Mouse (Mus musculus): ENCODE results near the gene Ankrd65. TPM values are rescaled to one million over a fixed set of nuclear protein-coding genes. Genes with fewer than 3 reads are reported as not detected.
"Not testable (repeated sequence)": the region's sequence is repeated elsewhere in the genome, so short reads cannot be mapped to it uniquely, and the experiment has no call there.

Ankrd65 gene
- polyA plus RNA-seq (2015; fragmentation: Nextera tagmentation; extraction: Ambion mirVana), result 0.32 and 0.41 TPM in 2 replicates

DNA sequence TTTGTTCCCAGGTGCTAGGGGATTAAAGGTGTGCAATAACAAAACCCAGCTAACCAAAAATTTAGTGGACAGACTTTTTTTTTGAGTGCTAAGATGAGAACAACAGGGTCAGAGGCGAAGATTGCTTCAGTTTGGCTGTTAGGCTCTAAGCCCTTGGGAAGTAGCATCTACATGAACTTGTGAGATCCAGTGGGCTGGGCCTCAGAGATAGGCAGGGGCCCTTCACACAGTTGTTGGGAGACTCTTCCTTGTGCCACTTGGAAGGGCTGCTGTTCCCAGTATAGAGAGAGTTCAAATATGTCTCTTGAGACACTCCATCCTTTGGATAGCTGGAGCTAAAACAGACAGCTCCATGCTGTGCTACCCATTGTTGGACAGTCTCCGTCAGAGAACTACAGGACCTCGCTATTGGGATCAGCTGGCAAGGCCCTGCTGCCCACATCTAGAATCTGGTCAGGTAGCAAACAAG lies at the start of gene Ankrd65:
Gene Ankrd65 (plus strand): TSS at position 419 of the 469 bp plus-strand sequence.
- Histone ChIP-seq H3K9me3 (ENCODE audit: low read length) (no peaks in the 10 kb centered on the region), H3K4me3 (ENCODE audit: low read length) (no peak within 1 kb of the TSS), H3K27ac (ENCODE audit: low read length) (peak within 1 kb of the TSS; percentile 65), H3K27me3 (ENCODE audit: insufficient read depth, low read length) (no peaks in the 10 kb centered on the region), H3K4me1 (ENCODE audit: insufficient read depth, low read length) (peaks cover 17% of the 10 kb centered on the region), H3K9ac (replicated peaks; ENCODE audit: low read length) (no peak within 1 kb of the TSS), H3K36me3 (ENCODE audit: insufficient read depth, low read length) (no peaks in the 10 kb centered on the region), H3K4me2 (replicated peaks; ENCODE audit: low read depth, low read length) (peak within 1 kb of the TSS; percentile 38)
- no peak for ATAC-seq (ENCODE audit: low FRiP score, low TSS enrichment)
- 89% methylated on average over 3 of the region's 3 CpGs for WGBS

- ATAC-seq (ENCODE audit: low FRiP score, low TSS enrichment); H3K27ac ChIP-seq (ENCODE audit: low read length); H3K9ac ChIP-seq (replicated peaks; ENCODE audit: low read length); H3K9me3 ChIP-seq (ENCODE audit: low read length); H3K4me3 ChIP-seq (ENCODE audit: low read length); H3K4me2 ChIP-seq (replicated peaks; ENCODE audit: low read depth, low read length); H3K4me1 ChIP-seq (ENCODE audit: insufficient read depth, low read length); H3K27me3 ChIP-seq (ENCODE audit: insufficient read depth, low read length): not testable (repeated sequence)
- 84% methylated on average over 10 of the region's 10 CpGs for WGBS
- peaks cover 57% of the 10 kb centered on the region for H3K36me3 ChIP-seq (ENCODE audit: insufficient read depth, low read length)
These were observed 49.6 kb upstream of the Ankrd65 start for GRCm38 (mm10) chr4:155740681-155741080.

DNA sequence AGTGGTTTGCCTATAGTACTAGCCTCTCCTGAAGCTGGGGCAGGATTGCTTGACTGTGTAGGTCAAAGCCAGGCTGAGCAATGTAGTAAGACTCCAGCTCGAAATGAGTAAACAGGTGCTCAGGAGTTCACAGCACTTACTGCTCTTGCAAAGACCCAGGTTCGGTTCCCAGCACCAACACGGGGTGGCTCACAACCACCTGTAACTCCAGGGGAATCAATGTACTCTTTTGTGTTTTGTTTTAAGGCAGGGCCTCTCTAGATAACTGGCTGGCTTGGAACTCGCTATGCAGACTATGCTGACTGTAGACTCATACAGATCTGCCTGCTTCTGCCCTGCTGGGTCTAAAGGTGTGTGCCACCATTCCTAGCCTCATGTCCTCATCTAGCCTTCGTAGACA lies 47.6 kb upstream of the Ankrd65 start:
- Histone ChIP-seq H3K36me3 (ENCODE audit: insufficient read depth, low read length) (peaks cover 63% of the 10 kb centered on the region), H3K9me3 (ENCODE audit: low read length) (no peaks in the 10 kb centered on the region), H3K4me3 (ENCODE audit: low read length) (no peak overlapping the region), H3K4me1 (ENCODE audit: insufficient read depth, low read length) (no peaks in the 10 kb centered on the region), H3K9ac (replicated peaks; ENCODE audit: low read length) (no peak overlapping the region), H3K27ac (ENCODE audit: low read length) (no peak overlapping the region), H3K27me3 (ENCODE audit: insufficient read depth, low read length) (no peaks in the 10 kb centered on the region), H3K4me2 (replicated peaks; ENCODE audit: low read depth, low read length) (no peak overlapping the region)
- ATAC-seq (ENCODE audit: low FRiP score, low TSS enrichment), result no peak
- WGBS, result 92% methylated on average over 5 of the region's 5 CpGs

DNA sequence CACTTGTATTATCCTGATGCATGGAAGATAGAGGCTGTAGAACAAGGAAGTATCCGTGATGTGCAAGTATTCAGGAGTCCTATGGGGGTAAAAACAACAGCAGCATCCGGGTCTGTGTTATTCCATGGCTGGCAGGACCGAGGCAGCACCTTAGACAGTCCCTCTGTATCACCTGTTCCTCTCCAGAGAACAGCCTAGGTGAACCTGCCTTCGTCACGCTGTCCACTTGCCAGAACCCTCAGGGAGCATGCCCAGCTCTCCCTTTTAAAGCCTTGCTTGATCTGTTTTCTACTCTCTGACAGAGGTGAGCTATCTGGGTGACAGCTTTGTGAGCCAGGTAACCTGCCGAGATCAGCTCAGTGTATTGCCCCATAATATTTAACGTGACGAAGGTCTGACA lies 45.8 kb upstream of the Ankrd65 start:
- no peaks in the 10 kb centered on the region for H3K4me1 ChIP-seq (ENCODE audit: insufficient read depth, low read length)
- no peak for ATAC-seq (ENCODE audit: low FRiP score, low TSS enrichment)
- H3K9ac ChIP-seq (replicated peaks; ENCODE audit: low read length), result no peak overlapping the region
- no peaks in the 10 kb centered on the region for H3K9me3 ChIP-seq (ENCODE audit: low read length)
- H3K27ac ChIP-seq (ENCODE audit: low read length), result no peak overlapping the region
- no peak overlapping the region for H3K4me2 ChIP-seq (replicated peaks; ENCODE audit: low read depth, low read length)
- H3K27me3 ChIP-seq (ENCODE audit: insufficient read depth, low read length), result no peaks in the 10 kb centered on the region
- WGBS, result 91% methylated on average over 8 of the region's 8 CpGs
- H3K36me3 ChIP-seq (ENCODE audit: insufficient read depth, low read length), result peaks cover 77% of the 10 kb centered on the region
- H3K4me3 ChIP-seq (ENCODE audit: low read length), result no peak overlapping the region

DNA sequence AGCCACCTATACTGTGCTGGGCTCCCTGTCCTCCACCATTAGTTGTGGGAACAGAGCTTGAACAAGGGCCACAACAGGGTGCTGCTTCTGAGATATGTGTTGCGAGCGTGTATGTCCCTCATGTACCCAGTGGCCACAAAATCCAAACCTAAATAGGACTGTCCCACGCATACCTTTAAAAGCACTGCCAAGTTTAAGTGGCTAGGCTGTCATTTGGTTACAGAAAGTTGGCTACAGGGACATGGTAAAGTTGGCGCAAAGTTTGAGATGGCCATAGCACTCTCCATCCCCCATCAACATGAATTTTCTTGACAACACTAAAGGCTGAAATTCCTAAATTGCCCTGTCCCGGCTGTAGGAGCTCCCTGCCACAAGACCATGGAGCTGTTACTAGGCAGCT lies 45.1 kb upstream of the Ankrd65 start:
- H3K36me3 ChIP-seq (ENCODE audit: insufficient read depth, low read length), result peaks cover 76% of the 10 kb centered on the region
- no peaks in the 10 kb centered on the region for H3K9me3 ChIP-seq (ENCODE audit: low read length)
- H3K4me2 ChIP-seq (replicated peaks; ENCODE audit: low read depth, low read length), result no peak overlapping the region
- no peaks in the 10 kb centered on the region for H3K27me3 ChIP-seq (ENCODE audit: insufficient read depth, low read length)
- H3K9ac ChIP-seq (replicated peaks; ENCODE audit: low read length), result no peak overlapping the region
- no peak overlapping the region for H3K27ac ChIP-seq (ENCODE audit: low read length)
- no peak for ATAC-seq (ENCODE audit: low FRiP score, low TSS enrichment)
- H3K4me3 ChIP-seq (ENCODE audit: low read length), result no peak overlapping the region
- no peaks in the 10 kb centered on the region for H3K4me1 ChIP-seq (ENCODE audit: insufficient read depth, low read length)
- WGBS, result 93% methylated on average over 5 of the region's 5 CpGs

DNA sequence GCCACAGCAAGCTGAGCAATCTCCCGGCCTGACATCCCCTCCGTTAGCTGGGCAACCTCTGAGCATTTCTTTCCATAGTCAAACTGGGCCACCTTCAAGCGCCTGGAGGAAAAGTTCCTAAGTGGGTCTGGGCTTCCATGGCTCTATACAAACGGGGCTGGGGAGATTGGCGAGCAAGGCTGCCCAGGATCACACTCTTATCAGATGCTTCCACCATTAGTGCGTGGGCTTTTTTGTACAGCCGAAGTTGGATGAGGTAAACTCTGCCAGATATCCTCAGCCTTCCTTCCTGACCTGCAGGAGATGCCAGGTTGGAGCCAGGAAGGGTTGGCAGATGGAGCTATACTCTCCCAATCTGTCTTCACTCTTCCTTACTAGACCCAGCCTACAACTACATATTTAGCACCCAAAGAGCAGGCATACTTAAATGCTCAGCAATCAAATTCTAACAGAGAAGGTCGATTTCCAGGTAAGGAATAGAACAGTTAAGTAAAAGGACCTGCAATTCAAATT lies 44.1 kb upstream of the Ankrd65 start:
- no peaks in the 10 kb centered on the region for H3K27me3 ChIP-seq (ENCODE audit: insufficient read depth, low read length)
- no peaks in the 10 kb centered on the region for H3K9me3 ChIP-seq (ENCODE audit: low read length)
- H3K27ac ChIP-seq (ENCODE audit: low read length), result no peak overlapping the region
- H3K9ac ChIP-seq (replicated peaks; ENCODE audit: low read length), result no peak overlapping the region
- H3K36me3 ChIP-seq (ENCODE audit: insufficient read depth, low read length), result peaks cover 78% of the 10 kb centered on the region
- no peak overlapping the region for H3K4me3 ChIP-seq (ENCODE audit: low read length)
- WGBS, result 87% methylated on average over 8 of the region's 8 CpGs
- ATAC-seq (ENCODE audit: low FRiP score, low TSS enrichment), result no peak
- no peaks in the 10 kb centered on the region for H3K4me1 ChIP-seq (ENCODE audit: insufficient read depth, low read length)
- no peak overlapping the region for H3K4me2 ChIP-seq (replicated peaks; ENCODE audit: low read depth, low read length)

- no peak overlapping the region for H3K9ac ChIP-seq (replicated peaks; ENCODE audit: low read length)
- H3K9me3 ChIP-seq (ENCODE audit: low read length), result no peaks in the 10 kb centered on the region
- H3K27ac ChIP-seq (ENCODE audit: low read length), result no peak overlapping the region
- no peaks in the 10 kb centered on the region for H3K4me1 ChIP-seq (ENCODE audit: insufficient read depth, low read length)
- H3K27me3 ChIP-seq (ENCODE audit: insufficient read depth, low read length), result no peaks in the 10 kb centered on the region
- no peak for ATAC-seq (ENCODE audit: low FRiP score, low TSS enrichment)
- no peak overlapping the region for H3K4me3 ChIP-seq (ENCODE audit: low read length)
- peaks cover 77% of the 10 kb centered on the region for H3K36me3 ChIP-seq (ENCODE audit: insufficient read depth, low read length)
- no peak overlapping the region for H3K4me2 ChIP-seq (replicated peaks; ENCODE audit: low read depth, low read length)
- 92% methylated on average over 17 of the region's 17 CpGs for WGBS
These were observed 43.4 kb upstream of the Ankrd65 start for GRCm38 (mm10) chr4:155746575-155747490.

GRCm38 (mm10) chr4:155757011-155757410 lies 33.2 kb upstream of the Ankrd65 start:
- H3K4me3 ChIP-seq (ENCODE audit: low read length), result no peak overlapping the region
- WGBS, result 93% methylated on average over 12 of the region's 12 CpGs
- no peak overlapping the region for H3K9ac ChIP-seq (replicated peaks; ENCODE audit: low read length)
- no peak overlapping the region for H3K27ac ChIP-seq (ENCODE audit: low read length)
- H3K4me1 ChIP-seq (ENCODE audit: insufficient read depth, low read length), result peaks cover 22% of the 10 kb centered on the region
- H3K27me3 ChIP-seq (ENCODE audit: insufficient read depth, low read length), result no peaks in the 10 kb centered on the region
- no peak overlapping the region for H3K4me2 ChIP-seq (replicated peaks; ENCODE audit: low read depth, low read length)
- H3K9me3 ChIP-seq (ENCODE audit: low read length), result no peaks in the 10 kb centered on the region
- peaks cover 44% of the 10 kb centered on the region for H3K36me3 ChIP-seq (ENCODE audit: insufficient read depth, low read length)
- no peak for ATAC-seq (ENCODE audit: low FRiP score, low TSS enrichment)

- Histone ChIP-seq H3K9ac (replicated peaks; ENCODE audit: low read length) (peak overlapping the region; percentile 81), H3K36me3 (ENCODE audit: insufficient read depth, low read length) (peaks cover 22% of the 10 kb centered on the region), H3K27ac (ENCODE audit: low read length) (peak overlapping the region; percentile 35), H3K4me3 (ENCODE audit: low read length) (peak overlapping the region; percentile 85), H3K9me3 (ENCODE audit: low read length) (no peaks in the 10 kb centered on the region), H3K4me1 (ENCODE audit: insufficient read depth, low read length) (peaks cover 23% of the 10 kb centered on the region), H3K27me3 (ENCODE audit: insufficient read depth, low read length) (no peaks in the 10 kb centered on the region), H3K4me2 (replicated peaks; ENCODE audit: low read depth, low read length) (peak overlapping the region; percentile 87)
- ATAC-seq (ENCODE audit: low FRiP score, low TSS enrichment), result peak; percentile 47
- 2% methylated on average over 10 of the region's 10 CpGs for WGBS
These were observed 30.2 kb upstream of the Ankrd65 start for GRCm38 (mm10) chr4:155759862-155760612.

All from kidney, embryonic 16.5 days (tissue).